Mouse (Mus musculus) hematopoietic stem cell, adult 5-6 weeks (primary cell): ENCODE results near the gene Edem3. TPM values are rescaled to one million over a fixed set of nuclear protein-coding genes. Genes with fewer than 3 reads are reported as not detected.
"Not testable (repeated sequence)": the region's sequence is repeated elsewhere in the genome, so short reads cannot be mapped to it uniquely, and the experiment has no call there.

ENCODE experiments used
- ATAC-seq, 2 experiments: fragments of 125-278 bp in 1 of 2; replicated peaks in 1 of 2; 2 replicates each; pipeline ENCODE4 v1.8.0; 2016 to 2017; ENCODE audit warnings: inconsistent platforms in 2 of 2, mild to moderate bottlenecking in 2 of 2, moderate number of reproducible peaks in 2 of 2, low read depth in 1 of 2, moderate TSS enrichment in 1 of 2; ENCODE audit not compliant: low FRiP score in 2 of 2, poor library complexity in 2 of 2, severe bottlenecking in 2 of 2, insufficient read depth in 1 of 2, low TSS enrichment in 1 of 2
- total RNA-seq: library from RNA; stranded (forward); fragments of 172-1452, 232-1000 nt; gene quantifications from 2 replicates; pipeline ENCODE4 v1.2.3, GENCODE M21; 2017

Gene Edem3
- total RNA-seq, 1 experiment from 2014 or later: 40.8 TPM

GRCm38 (mm10) chr1:151726358-151726757, 28.8 kb upstream of the Edem3 start:
- ATAC-seq: no peak

GRCm38 (mm10) chr1:151728141-151728540, 27.0 kb upstream of the Edem3 start:
- no peak for ATAC-seq

- no peak for ATAC-seq
Measured at GRCm38 (mm10) chr1:151737146-151737545, 18.0 kb upstream of the Edem3 start.

- no peak; a peak in 1 of 4 replicates for ATAC-seq
Measured at GRCm38 (mm10) chr1:151741199-151741621, 14.0 kb upstream of the Edem3 start.

DNA sequence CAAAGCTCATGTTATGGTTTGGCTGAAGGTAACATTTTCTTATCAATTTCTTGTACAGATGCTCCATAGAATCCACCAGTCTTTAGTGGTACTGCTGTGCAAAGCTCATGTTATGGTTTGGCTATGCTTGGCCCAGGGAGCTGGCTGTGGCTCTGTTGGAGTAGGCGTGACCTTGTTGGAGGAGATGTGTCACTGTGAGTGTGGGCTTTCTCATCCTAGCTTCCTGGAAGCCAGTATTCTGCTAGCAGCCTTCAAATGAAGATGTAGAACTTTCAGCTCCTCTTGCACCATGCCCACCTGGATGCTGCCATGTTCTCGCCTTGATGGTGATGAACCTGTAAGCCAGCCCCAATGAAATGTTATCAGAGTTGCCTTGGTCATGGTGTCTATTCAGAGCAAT, 5.3 kb upstream of the Edem3 start:
- not testable (repeated sequence) for ATAC-seq

DNA sequence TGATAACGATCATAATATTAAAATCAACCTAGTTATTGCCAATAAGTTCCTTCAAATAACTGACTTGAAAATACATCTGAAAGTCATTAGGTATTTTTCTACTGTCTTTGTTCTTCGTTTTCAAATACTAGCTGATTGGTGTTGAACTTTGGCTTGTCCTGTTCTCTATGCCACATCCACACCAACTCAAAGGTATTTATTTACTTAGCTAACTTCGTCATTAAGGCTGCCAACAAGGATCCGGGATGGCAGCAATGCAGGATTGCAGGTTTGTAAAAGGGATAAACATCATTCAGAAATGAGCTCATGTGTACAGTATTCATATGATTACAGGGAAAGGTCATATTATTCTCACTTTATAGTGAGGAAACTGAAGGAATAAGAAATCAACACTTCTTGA, 2.2 kb upstream of the Edem3 start:
- ATAC-seq: no peak

DNA sequence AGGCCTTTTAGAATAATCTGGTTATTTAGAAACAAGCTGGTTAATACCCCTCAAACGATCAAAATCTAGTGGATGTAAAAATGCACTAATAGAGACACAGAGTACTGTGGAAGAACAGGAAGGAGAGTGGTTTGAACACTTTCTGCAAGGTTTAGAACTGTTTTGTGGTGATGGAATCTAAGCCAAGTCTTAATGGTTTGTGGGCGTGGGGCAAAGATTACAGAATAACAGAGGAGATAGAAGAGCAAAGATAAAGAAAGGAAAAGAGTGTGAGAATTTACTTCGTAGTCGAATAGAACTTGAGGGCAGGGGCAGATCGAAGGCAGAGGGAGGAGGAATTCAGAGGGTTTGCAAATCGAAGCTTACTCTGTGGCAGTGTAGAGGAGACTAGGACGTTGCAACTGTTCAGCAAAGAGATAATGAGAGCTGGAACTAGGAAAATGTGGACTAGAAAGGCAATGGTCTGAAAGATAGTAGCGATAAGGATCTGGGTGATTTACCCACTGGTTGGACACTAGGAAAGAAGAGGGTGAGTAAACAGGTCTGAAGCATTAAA, 1.7 kb upstream of the Edem3 start:
- no peak for ATAC-seq

DNA sequence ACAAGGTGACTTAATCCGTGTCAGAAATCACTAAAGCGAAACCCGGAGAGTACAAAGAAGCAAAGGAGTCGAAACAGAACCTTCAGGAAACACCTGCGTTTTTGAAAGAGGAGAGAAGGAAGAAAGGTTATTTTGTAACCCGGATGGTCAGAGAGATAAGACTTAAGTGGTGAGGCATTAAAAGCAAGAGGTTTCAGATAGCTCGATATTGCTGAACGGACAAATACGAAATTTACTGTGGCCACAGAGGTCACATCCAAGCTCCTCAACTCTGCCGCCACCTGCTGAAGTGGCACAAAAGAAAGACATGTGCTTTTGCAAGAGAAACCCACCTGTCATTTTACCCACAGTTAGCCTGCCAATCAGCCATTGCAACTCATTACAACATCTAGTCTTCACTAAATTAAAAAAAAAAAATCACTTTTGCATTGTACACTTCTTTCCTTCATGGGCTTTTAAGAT, 1.1 kb upstream of the Edem3 start:
- peak; percentile 1 to 10; a peak in 2 of 4 replicates for ATAC-seq

DNA sequence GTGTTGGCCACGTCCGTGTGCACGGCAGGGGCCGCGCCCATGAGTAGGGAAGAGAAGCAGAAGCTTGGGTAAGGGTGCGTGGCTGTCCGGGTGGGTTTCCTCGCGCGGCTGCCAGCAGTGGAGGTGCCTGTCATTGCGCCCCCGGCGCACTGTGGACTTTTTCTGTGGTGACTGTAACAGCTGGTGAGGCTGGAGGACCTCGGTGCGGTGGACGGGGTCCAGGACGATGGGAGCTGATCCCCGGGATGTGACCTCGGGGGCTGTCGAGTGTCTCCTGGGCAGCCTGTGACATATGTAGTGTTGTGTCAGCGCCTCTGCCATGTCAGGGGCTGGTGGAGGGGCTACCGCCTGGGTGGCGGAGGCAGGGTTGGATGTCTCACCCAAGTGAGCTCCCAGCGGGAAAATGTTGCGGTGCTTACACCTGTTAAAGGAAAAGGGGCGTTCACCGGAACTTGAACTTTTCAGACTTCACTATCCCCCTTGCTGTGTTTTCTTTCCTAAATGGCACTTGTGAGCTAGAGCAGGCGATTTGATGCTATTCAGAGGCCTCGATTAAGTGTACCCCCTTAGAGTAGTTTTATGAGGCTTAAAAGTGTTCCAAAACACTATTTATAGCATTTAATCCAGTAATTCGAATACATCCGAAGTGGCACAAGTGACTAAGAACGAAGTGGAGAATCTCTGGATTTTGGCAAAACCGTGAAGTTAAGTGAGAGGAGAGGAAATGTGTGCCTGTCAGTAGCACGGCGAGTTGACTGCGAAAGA, 671 bp downstream of the Edem3 start:
- ATAC-seq: no peak

- no peak for ATAC-seq
Measured at GRCm38 (mm10) chr1:151756425-151756728, 1.2 kb downstream of the Edem3 start.

DNA sequence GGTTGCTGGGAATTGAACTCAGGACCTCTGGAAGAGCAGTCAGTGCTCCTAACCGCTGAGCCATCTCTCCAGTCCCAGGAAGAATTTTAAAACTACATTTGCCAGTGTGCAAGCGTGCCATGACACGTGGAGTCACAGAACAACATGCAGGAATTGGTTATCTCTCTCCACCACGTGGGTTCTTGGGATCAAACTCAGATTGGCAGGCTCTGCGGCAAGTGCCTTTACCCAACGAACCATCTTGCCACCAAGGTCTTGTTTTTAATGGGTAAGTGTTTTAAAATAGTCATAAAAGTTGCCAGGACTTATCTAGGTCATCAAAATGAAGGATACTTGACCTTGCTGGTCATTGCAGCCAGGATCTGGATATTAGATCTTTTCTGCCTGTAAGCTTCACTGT, 3.1 kb downstream of the Edem3 start:
- ATAC-seq: no peak

DNA sequence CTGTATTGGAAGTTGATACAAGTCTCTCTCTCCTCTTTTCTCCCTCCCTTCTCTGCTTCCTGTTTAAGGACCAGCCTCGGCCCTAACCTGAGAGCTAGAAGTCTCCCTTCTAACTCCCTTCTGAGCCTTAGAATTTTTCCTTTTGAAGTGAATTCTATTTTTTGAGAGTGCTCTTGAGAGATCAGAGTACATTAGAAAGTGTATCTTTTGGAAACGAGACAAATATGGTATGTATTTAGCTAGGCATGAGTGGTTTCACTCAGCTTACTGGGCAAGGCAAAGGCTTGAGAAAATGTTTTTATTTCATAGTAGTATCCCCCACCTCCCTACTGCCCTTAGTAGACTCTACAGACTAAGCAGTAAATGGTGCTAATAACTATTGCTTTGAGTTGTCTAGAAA, 3.8 kb downstream of the Edem3 start:
- ATAC-seq: no peak

DNA sequence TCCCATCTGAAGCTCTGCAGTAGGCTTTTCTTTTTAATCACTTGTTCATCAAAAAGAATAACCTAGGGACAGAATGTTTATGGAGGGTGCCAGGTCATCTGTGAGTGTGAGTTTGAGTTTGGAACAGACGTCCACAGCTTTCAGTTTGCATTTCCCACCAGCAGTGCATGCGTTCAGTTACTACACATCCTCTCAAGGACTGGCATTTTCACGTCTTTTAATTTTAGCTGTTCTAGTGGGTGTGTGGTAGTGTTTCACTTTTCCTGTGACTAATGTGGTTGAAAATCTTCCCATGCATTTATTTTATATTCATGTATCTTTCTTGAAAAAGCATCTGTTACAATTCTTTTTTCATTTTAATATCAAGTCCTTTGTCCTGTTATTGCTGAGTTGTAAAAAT, 9.1 kb downstream of the Edem3 start:
- ATAC-seq: no peak

- ATAC-seq: no peak
Measured at GRCm38 (mm10) chr1:151766166-151766565, 11.0 kb downstream of the Edem3 start.

- no peak for ATAC-seq
Measured at GRCm38 (mm10) chr1:151766976-151767654, 11.9 kb downstream of the Edem3 start.

GRCm38 (mm10) chr1:151769200-151769913, 14.2 kb downstream of the Edem3 start:
- ATAC-seq: no peak

DNA sequence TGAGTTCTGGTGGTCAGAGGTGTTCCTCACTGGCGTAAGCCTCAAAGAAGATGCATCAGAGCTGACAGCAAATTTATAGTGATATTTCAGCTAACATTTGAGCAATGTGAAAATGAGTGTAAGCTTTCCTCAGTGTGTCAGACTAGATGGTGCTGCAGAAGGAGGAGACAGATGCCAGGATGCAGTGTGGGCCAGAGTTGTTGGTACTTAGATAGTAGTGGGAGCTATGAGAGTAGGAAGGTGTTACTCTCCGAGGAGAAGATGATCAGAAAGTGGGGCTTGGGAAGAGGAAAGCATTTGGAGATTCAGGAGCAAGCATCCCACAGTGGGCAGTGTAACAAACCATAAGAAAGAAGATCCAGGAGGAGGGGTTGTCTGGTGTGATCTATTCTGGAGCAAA, 22.4 kb downstream of the Edem3 start:
- no peak for ATAC-seq

- ATAC-seq: no peak
Measured at GRCm38 (mm10) chr1:151778592-151778991, 23.4 kb downstream of the Edem3 start.
